Mouse (Mus musculus) adrenal gland (tissue): ENCODE data around the gene Shc1.

ENCODE experiments used
- intact Hi-C: fragments of 180-260 bp; cut with DNase I; formaldehyde crosslinking; loops from one replicate; pipeline ENCODE4 v1.15.1; 2025

Shc1 gene

GRCm38 (mm10) chr3:89437269-89437668 is 19.0 kb downstream of the Shc1 start:
- intact Hi-C loops: no loop called here

DNA sequence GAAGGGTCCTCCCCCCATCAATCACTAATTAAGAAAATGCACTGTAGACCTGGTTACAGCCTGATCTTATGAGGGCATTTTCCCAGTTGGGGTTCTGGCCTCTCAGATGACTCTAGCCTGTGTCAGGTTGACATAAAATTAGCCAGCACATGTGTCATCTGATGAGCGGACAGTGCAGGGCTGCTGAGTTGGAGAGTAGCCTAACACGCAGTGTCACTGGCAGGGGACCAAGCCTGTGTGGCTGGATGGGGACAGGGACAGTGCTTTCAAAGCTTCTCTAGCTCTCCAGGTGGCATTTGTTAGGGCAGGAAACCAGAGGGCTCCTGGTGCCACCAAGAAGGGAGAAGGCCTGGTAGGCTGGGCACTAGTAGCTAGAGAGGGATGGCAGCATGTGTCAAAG is 22.4 kb downstream of the Shc1 start:
- intact Hi-C loops: no loop called here

DNA sequence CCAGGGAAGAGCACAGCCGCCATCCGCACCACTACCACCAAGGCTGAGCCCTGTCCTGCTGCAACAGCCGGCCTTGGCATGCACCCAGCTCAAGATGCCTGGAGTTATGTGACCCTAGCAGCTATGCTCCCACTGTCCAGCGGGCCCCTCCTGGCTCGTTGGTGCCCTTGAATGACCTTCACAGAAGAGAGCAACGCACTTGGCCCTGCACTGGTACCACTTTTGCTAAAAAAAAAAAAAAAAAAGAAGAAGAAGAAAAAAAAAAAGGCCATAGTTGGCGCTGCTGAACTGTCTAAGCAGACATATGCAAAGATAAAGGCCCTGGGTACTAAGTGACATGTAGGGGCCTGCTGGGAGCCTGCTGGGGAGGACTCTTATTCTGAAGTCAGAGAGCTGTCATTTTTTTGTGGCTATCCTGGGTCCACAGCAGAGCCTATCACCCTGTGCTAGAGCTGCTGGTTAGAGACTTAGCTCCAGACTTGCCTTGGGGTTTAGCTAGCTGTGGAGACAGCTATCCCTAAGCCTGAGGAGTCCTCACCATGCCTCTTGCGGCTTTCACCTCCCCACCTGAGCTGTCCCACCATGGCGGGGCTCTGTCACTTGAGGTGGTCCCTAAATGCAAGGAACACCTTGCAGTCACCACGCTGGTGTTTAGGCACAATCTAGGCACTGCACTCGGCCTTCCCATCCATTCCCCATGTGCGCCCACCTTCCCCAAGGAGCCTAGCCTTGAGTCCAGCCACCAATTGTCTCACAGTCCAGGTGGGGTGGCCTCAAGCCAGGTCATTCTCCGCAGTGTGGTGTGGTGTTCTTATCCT is 30.7 kb downstream of the Shc1 start:
- intact Hi-C loops: loop anchor here (2.0 kb wide), 1 partner anchor 36 kb away; no protein-coding TSS in a partner anchor

DNA sequence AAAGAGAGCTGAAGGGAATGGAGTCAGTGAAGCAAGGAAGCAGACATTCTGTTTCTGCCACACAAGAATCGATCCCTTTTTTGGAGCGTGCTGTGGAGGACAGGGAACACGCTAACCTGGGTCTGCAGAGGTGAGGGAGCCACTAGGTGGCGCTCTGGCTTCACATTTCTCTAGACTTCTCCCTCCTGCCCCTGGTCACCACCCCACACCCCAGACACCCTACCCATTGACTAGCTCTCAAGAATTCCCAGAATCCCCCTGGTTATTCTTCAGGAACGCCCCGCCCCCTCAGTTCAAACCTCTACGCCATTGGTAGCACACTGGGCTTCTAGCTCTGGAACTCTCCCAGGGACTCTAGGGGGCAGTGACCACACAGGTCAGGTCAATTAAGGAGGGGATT is 31.3 kb downstream of the Shc1 start:
- intact Hi-C loops: loop anchor here (2.0 kb wide), 1 partner anchor 35 kb away; no protein-coding TSS in a partner anchor

DNA sequence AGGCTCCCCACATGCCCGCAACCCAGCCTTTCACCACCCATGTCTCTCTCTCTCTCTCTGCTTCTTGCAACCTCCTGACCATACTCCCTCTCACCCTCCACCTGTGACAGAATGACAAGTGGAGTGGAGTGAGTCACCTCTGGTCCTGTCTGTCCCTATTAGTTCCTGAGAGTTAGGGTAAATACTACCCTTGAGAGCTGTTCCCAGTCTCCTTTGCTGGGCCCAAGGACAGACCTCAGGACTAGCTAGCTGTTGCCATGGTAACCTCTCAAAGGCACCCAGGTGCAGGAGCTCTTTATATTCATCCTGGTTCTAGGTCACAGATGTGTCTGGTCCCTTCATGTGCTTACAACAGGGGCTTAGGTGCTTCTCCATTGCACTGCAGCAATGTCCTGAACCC is 33.7 kb downstream of the Shc1 start:
- intact Hi-C loops: no loop called here

DNA sequence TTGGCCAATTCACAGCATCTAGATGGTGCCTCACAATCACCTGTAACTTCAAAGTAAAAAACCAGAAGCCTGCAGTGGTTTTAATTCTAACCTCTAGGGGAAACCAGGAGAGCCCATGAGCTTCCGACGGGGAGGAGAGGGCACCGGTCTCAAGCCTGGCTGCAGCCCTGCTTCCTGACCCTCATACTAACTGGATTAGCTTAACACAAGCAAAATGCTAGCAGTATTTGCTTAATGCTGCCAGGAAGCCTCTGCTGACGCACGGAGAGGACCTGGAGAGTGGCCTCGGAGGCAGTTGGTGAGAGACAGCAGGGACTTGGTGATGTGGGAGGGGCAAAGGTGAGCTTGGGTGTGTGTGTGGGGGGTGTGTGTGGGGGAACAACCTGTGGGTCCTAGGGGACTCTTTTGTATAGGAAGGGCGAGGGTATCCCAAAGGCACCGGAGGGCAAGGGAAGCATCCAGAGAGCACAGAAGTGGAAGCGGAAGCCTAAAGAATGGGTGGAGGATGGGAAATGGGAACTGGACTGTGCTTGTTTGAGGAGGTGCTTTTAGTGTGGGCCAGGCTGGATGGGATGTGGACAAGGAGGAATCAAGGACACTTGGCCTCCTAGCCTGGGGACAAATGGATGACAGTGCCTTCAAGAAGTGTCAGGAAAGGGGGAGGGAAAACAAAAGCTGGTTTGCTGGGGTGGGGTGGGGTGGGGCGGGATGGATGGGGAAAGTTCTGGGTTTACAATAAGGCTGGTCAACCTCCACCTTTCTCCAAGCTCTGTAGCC is 36.3 kb downstream of the Shc1 start, which contains the start of gene Pmvk:
TSS of gene Pmvk (plus strand) at position 141 of the 777 bp plus-strand sequence.
- intact Hi-C loops: no loop called here

- intact Hi-C loops: loop anchor here (2.0 kb wide), 1 partner anchor 29 kb away; no protein-coding TSS in a partner anchor
These were observed 37.6 kb downstream of the Shc1 start for GRCm38 (mm10) chr3:89455786-89456285.

DNA sequence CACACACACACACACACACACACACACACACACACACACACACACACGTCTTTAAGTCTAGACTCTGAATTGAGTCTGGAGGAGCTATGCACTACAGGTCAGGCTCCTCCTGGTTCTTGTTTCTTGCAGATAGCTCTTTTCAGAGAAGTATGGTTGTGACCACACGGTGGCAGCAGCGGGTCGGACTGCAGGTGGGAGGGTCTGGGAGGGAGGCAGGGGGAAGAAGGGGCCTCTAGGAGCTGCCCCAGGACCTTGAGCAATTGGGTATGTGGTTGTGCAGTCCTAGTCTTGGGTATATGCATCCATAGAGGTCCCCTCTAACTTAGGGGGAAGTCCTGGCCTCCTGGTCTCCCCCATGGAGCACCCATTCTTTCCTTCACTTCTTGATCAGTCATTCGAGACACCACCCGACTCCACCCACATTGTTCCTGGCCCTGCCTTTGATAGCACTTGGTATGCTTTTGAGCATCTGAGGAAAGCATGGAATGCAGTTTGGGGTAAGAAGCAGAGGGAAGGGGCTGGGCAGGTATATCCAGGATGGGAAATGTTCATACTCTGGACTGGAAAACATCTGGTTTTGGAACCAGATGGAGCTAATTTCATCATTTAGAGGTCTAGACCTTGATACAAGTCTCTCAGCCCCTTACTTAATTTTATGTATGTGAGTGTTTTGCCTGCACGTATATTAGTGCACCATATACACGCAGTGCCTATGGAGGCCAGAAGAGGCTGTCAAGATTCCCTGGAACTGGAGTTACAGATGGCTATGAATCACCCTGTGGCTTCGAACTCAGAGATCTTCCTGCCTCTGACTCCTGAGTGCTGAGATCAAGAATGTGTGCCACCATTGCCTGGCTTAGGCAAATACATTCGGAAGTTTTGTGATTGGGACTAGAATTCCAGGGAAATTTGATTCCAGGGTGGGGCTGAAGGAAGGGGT is 38.8 kb downstream of the Shc1 start:
- intact Hi-C loops: loop anchor here (2.0 kb wide), 1 partner anchor 28 kb away; no protein-coding TSS in a partner anchor

DNA sequence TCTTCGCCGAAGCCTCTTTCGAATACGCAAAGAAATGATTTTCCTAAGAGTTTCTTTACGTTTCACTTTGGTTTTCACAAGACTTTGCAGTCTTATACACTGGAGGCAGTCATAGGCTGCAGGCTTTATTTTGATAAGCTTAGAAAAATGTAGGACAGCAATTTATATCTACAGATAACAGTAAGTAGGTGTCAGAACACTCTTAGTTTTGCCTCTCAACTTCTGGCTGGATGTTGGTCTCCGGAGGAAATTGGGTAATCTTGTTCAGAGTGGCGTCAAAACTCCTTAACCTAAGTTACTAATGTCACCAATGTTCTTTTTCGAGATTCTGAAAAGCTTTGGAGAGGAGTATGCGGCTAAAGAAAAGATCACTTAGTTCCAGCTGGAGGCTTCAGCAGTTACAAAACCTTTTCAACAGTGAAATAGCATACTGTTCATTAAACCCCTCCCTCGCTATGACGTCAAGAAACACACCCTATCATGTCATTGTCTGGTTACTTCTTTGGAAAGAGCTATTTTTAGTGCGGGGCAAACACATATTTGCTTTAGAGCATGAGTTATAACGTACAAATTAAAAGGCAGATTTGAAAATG is 40.2 kb downstream of the Shc1 start:
- intact Hi-C loops: no loop called here

- intact Hi-C loops: no loop called here
These were observed 40.9 kb downstream of the Shc1 start for GRCm38 (mm10) chr3:89458965-89459807.

DNA sequence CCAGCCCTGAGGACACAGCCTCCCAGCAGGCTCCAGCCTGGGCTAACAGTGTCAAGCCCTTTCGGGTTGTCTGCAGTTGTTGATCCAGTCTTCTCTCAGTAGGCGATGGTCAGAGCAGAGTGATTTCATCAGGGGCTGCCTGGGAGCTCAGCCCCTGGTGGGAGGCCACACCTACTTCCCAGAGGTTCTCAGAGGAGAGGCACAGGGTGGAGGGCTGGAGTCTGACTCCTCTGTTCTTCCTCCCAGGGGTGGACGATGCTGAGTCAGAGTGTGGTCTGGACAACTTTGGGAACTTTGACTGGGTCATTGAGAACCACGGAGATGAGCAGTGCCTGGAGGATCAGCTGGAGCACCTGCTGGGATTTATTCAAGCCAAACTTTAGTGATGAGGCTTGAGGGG is 50.0 kb downstream of the Shc1 start:
- intact Hi-C loops: no loop called here

DNA sequence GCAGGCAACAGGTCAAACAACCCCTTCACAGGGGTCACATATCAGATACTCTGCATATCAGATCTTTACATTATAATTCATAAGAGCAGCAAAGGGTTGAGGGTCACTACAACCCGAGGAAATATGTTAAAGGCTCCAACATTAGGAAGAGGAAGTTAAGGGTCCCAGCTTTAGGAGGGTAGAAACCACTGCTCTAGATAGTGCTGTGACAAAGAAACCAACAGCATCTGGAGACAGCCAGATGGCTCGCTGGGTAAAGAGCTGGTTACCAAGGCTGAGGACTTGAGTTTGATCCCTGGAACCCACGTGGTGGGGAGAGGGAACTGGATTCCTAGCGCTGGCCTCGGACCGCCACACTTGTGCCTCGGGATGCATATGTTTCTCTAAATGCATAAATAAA is 54.0 kb downstream of the Shc1 start:
- intact Hi-C loops: no loop called here

DNA sequence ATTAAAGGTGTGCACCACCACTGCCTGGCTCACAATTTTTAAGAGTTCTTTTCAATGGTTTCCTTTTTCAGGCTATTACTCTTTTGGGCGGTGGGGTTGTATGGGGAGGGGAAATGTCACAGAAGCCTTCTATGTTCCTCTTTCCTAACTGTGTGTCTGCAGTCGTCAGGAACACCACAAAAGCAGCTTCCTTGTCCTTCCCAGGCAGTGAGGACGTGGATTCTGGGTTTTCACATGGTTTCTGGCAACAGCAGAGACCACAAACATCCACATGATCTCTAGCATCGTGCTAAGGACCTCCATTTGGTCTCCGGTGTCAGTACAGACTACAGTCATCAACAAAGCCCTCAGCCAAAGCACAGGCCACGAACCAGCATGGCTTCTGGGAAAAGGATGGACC is 55.6 kb downstream of the Shc1 start:
- intact Hi-C loops: no loop called here

- intact Hi-C loops: no loop called here
These were observed 60.8 kb downstream of the Shc1 start for GRCm38 (mm10) chr3:89479055-89479454.
